Mouse (Mus musculus): ENCODE measurements around the gene Tgfb2. TPM values are rescaled to one million over a fixed set of nuclear protein-coding genes. Genes with fewer than 3 reads are reported as not detected.
A peak's percentile ranks its signal among the peaks of the same experiment; 100 is the strongest.

Gene Tgfb2
- polyA plus RNA-seq, 1 experiment = 9.3 TPM

GRCm38 (mm10) chr1:186733052-186733451 lies 27.3 kb upstream of the Tgfb2 start:
- H3K4me2 ChIP-seq (ENCODE audit: low read depth) = no peak overlapping the region
- peaks cover 45% of the 10 kb centered on the region for H3K36me3 ChIP-seq (ENCODE audit: control insufficient read depth, insufficient read depth)
- H3K27me3 ChIP-seq (ENCODE audit: control insufficient read depth, insufficient read depth, insufficient read length) = no peaks in the 10 kb centered on the region
- H3ac ChIP-seq (ENCODE audit: control insufficient read depth, insufficient read length) = no peak overlapping the region
- no peak overlapping the region for H3K4me3 ChIP-seq
- no peak for TF ChIP-seq TCF12 (IDR thresholded peaks at IDR 0.05; ENCODE audit: insufficient read depth, poor library complexity, severe bottlenecking)
- no peak for TF ChIP-seq TCF3 (IDR thresholded peaks at IDR 0.05; ENCODE audit: insufficient read length, low read depth)
- TF ChIP-seq REST (IDR thresholded peaks at IDR 0.05; ENCODE audit: insufficient read depth, insufficient read length) = no peak
- TF ChIP-seq MYOG (IDR thresholded peaks at IDR 0.05; ENCODE audit: control insufficient read depth in 1 of 3, insufficient read depth in 1 of 3, insufficient read length in 2 of 3, low read depth in 2 of 3) = no peak
- no peak for TF ChIP-seq MYOD1 (IDR thresholded peaks at IDR 0.05; ENCODE audit: control insufficient read depth in 1 of 3, insufficient read length in 2 of 3, low read depth in 2 of 3)
- no peak for TF ChIP-seq POLR2A (IDR thresholded peaks at IDR 0.05; ENCODE audit: insufficient read length, low read depth)
- no peak for TF ChIP-seq POLR2AphosphoS2 (IDR thresholded peaks at IDR 0.05; ENCODE audit: insufficient read length, low read depth)
- no peak for TF ChIP-seq USF1 (IDR thresholded peaks at IDR 0.05; ENCODE audit: low read depth)
- no peak for TF ChIP-seq CEBPB (IDR thresholded peaks at IDR 0.05; ENCODE audit: insufficient read depth, poor library complexity, severe bottlenecking)
- no peak for TF ChIP-seq SRF (IDR thresholded peaks at IDR 0.05; ENCODE audit: control insufficient read depth, insufficient read length, low read depth)
- no peak for TF ChIP-seq E2F4 (IDR thresholded peaks at IDR 0.05; ENCODE audit: insufficient read depth)
- TF ChIP-seq MAX (IDR thresholded peaks at IDR 0.05; ENCODE audit: low read depth) = no peak
- H3K79me2 ChIP-seq (ENCODE audit: control insufficient read depth, insufficient read depth) = peaks cover 16% of the 10 kb centered on the region

GRCm38 (mm10) chr1:186728778-186729177 lies 23.0 kb upstream of the Tgfb2 start:
- Histone ChIP-seq H3K36me3 (ENCODE audit: control insufficient read depth, insufficient read depth) (peaks cover 10% of the 10 kb centered on the region), H3ac (ENCODE audit: control insufficient read depth, insufficient read length) (no peak overlapping the region), H3K27me3 (ENCODE audit: control insufficient read depth, insufficient read depth, insufficient read length) (no peaks in the 10 kb centered on the region), H3K4me3 (no peak overlapping the region), H3K79me2 (ENCODE audit: control insufficient read depth, insufficient read depth) (peaks cover 28% of the 10 kb centered on the region), H3K4me2 (ENCODE audit: low read depth) (no peak overlapping the region)
- TF ChIP-seq USF1 (IDR thresholded peaks at IDR 0.05; ENCODE audit: low read depth) (no peak), REST (IDR thresholded peaks at IDR 0.05; ENCODE audit: insufficient read depth, insufficient read length) (no peak), MYOG (IDR thresholded peaks at IDR 0.05; ENCODE audit: control insufficient read depth in 1 of 3, insufficient read depth in 1 of 3, insufficient read length in 2 of 3, low read depth in 2 of 3) (no peak), MYOD1 (IDR thresholded peaks at IDR 0.05; ENCODE audit: control insufficient read depth in 1 of 3, insufficient read length in 2 of 3, low read depth in 2 of 3) (no peak), MAX (IDR thresholded peaks at IDR 0.05; ENCODE audit: low read depth) (no peak), POLR2AphosphoS2 (IDR thresholded peaks at IDR 0.05; ENCODE audit: insufficient read length, low read depth) (no peak), POLR2A (IDR thresholded peaks at IDR 0.05; ENCODE audit: insufficient read length, low read depth) (no peak), SRF (IDR thresholded peaks at IDR 0.05; ENCODE audit: control insufficient read depth, insufficient read length, low read depth) (no peak), TCF12 (IDR thresholded peaks at IDR 0.05; ENCODE audit: insufficient read depth, poor library complexity, severe bottlenecking) (no peak), E2F4 (IDR thresholded peaks at IDR 0.05; ENCODE audit: insufficient read depth) (no peak), CEBPB (IDR thresholded peaks at IDR 0.05; ENCODE audit: insufficient read depth, poor library complexity, severe bottlenecking) (no peak)

GRCm38 (mm10) chr1:186726117-186726516 lies 20.3 kb upstream of the Tgfb2 start:
- Histone ChIP-seq H3K79me2 (ENCODE audit: control insufficient read depth, insufficient read depth) (peaks cover 28% of the 10 kb centered on the region), H3K36me3 (ENCODE audit: control insufficient read depth, insufficient read depth) (no peaks in the 10 kb centered on the region), H3K27me3 (ENCODE audit: control insufficient read depth, insufficient read depth, insufficient read length) (no peaks in the 10 kb centered on the region), H3K4me2 (ENCODE audit: low read depth) (no peak overlapping the region), H3ac (ENCODE audit: control insufficient read depth, insufficient read length) (no peak overlapping the region), H3K4me3 (no peak overlapping the region)
- no peak for TF ChIP-seq SRF (IDR thresholded peaks at IDR 0.05; ENCODE audit: control insufficient read depth, insufficient read length, low read depth)
- no peak for TF ChIP-seq POLR2AphosphoS2 (IDR thresholded peaks at IDR 0.05; ENCODE audit: insufficient read length, low read depth)
- no peak for TF ChIP-seq USF1 (IDR thresholded peaks at IDR 0.05; ENCODE audit: low read depth)
- TF ChIP-seq CEBPB (IDR thresholded peaks at IDR 0.05; ENCODE audit: insufficient read depth, poor library complexity, severe bottlenecking) = no peak
- no peak for TF ChIP-seq MYOG (IDR thresholded peaks at IDR 0.05; ENCODE audit: control insufficient read depth in 1 of 3, insufficient read depth in 1 of 3, insufficient read length in 2 of 3, low read depth in 2 of 3)
- TF ChIP-seq POLR2A (IDR thresholded peaks at IDR 0.05; ENCODE audit: insufficient read length, low read depth) = no peak
- TF ChIP-seq MYOD1 (IDR thresholded peaks at IDR 0.05; ENCODE audit: control insufficient read depth in 1 of 3, insufficient read length in 2 of 3, low read depth in 2 of 3) = no peak
- no peak for TF ChIP-seq TCF12 (IDR thresholded peaks at IDR 0.05; ENCODE audit: insufficient read depth, poor library complexity, severe bottlenecking)
- no peak for TF ChIP-seq REST (IDR thresholded peaks at IDR 0.05; ENCODE audit: insufficient read depth, insufficient read length)
- TF ChIP-seq E2F4 (IDR thresholded peaks at IDR 0.05; ENCODE audit: insufficient read depth) = no peak
- TF ChIP-seq MAX (IDR thresholded peaks at IDR 0.05; ENCODE audit: low read depth) = no peak
- TF ChIP-seq TCF3 (IDR thresholded peaks at IDR 0.05; ENCODE audit: insufficient read length, low read depth) = no peak

- peaks cover 16% of the 10 kb centered on the region for H3K36me3 ChIP-seq (ENCODE audit: control insufficient read depth, insufficient read depth)
- no peaks in the 10 kb centered on the region for H3K27me3 ChIP-seq (ENCODE audit: control insufficient read depth, insufficient read depth, insufficient read length)
- no peak overlapping the region for H3K4me2 ChIP-seq (ENCODE audit: low read depth)
- H3K79me2 ChIP-seq (ENCODE audit: control insufficient read depth, insufficient read depth) = peaks cover 12% of the 10 kb centered on the region
- H3ac ChIP-seq (ENCODE audit: control insufficient read depth, insufficient read length) = no peak overlapping the region
- TF ChIP-seq MYOG (IDR thresholded peaks at IDR 0.05; ENCODE audit: control insufficient read depth in 1 of 3, insufficient read depth in 1 of 3, insufficient read length in 2 of 3, low read depth in 2 of 3) = peak in 1 of 3 experiments; percentile 25
- TF ChIP-seq MYOD1 (IDR thresholded peaks at IDR 0.05; ENCODE audit: control insufficient read depth in 1 of 3, insufficient read length in 2 of 3, low read depth in 2 of 3) = no peak
- no peak overlapping the region for H3K4me3 ChIP-seq
These were observed 16.5 kb upstream of the Tgfb2 start for GRCm38 (mm10) chr1:186722299-186722698.

GRCm38 (mm10) chr1:186721846-186722245 lies 16.1 kb upstream of the Tgfb2 start:
- TF ChIP-seq POLR2A (IDR thresholded peaks at IDR 0.05; ENCODE audit: insufficient read length, low read depth) = no peak
- peak in 1 of 3 experiments; percentile 9 for TF ChIP-seq MYOD1 (IDR thresholded peaks at IDR 0.05; ENCODE audit: control insufficient read depth in 1 of 3, insufficient read length in 2 of 3, low read depth in 2 of 3)
- no peak for TF ChIP-seq E2F4 (IDR thresholded peaks at IDR 0.05; ENCODE audit: insufficient read depth)
- no peak for TF ChIP-seq TCF12 (IDR thresholded peaks at IDR 0.05; ENCODE audit: insufficient read depth, poor library complexity, severe bottlenecking)
- TF ChIP-seq USF1 (IDR thresholded peaks at IDR 0.05; ENCODE audit: low read depth) = no peak
- TF ChIP-seq REST (IDR thresholded peaks at IDR 0.05; ENCODE audit: insufficient read depth, insufficient read length) = no peak
- no peak for TF ChIP-seq CEBPB (IDR thresholded peaks at IDR 0.05; ENCODE audit: insufficient read depth, poor library complexity, severe bottlenecking)
- no peak for TF ChIP-seq MAX (IDR thresholded peaks at IDR 0.05; ENCODE audit: low read depth)
- TF ChIP-seq POLR2AphosphoS2 (IDR thresholded peaks at IDR 0.05; ENCODE audit: insufficient read length, low read depth) = no peak
- TF ChIP-seq SRF (IDR thresholded peaks at IDR 0.05; ENCODE audit: control insufficient read depth, insufficient read length, low read depth) = peak; percentile 36
- TF ChIP-seq TCF3 (IDR thresholded peaks at IDR 0.05; ENCODE audit: insufficient read length, low read depth) = no peak

More at GRCm38 (mm10) chr1:186721846-186722245, 16.1 kb upstream of the Tgfb2 start:
- Histone ChIP-seq H3K27me3 (ENCODE audit: control insufficient read depth, insufficient read depth, insufficient read length) (no peaks in the 10 kb centered on the region), H3ac (ENCODE audit: control insufficient read depth, insufficient read length) (no peak overlapping the region), H3K36me3 (ENCODE audit: control insufficient read depth, insufficient read depth) (peaks cover 16% of the 10 kb centered on the region), H3K4me3 (no peak overlapping the region), H3K79me2 (ENCODE audit: control insufficient read depth, insufficient read depth) (peaks cover 8% of the 10 kb centered on the region), H3K4me2 (ENCODE audit: low read depth) (no peak overlapping the region)
